Mouse (Mus musculus) hindbrain, embryonic 11.5 days (tissue): Measurements from ENCODE around the gene Robo2. TPM values are rescaled to one million over a fixed set of nuclear protein-coding genes. Genes with fewer than 3 reads are reported as not detected.
A peak's percentile ranks its signal among the peaks of the same experiment; 100 is the strongest.

ENCODE experiments used
- ATAC-seq: fragments of 200-750 bp; cut with Nextera tagmentation; 2 replicates; pipeline ENCODE4 v1.8.0; 2017; ENCODE audit warnings: mild to moderate bottlenecking, moderate TSS enrichment, moderate library complexity; ENCODE audit not compliant: low FRiP score
- DNase-seq: peaks from one replicate; pipeline ENCODE4 v3.0.0-alpha.2; 2015; ENCODE audit warnings: low spot score
- H3K27ac ChIP-seq: fragments of 300-500 bp; sonication (generic); 2 replicates; pipeline ENCODE4 v1.5.1; 2014; ENCODE audit warnings: mild to moderate bottlenecking, low read depth, low read length
- H3K27me3 ChIP-seq: fragments of 300-500 bp; sonication (generic); 2 replicates; pipeline ENCODE4 v1.6.1; 2014; ENCODE audit warnings: mild to moderate bottlenecking, low read length, moderate library complexity, mixed read lengths; ENCODE audit not compliant: control insufficient read depth, insufficient read depth
- H3K36me3 ChIP-seq: fragments of 300-500 bp; sonication (generic); 2 replicates; pipeline ENCODE4 v1.6.1; 2014; ENCODE audit warnings: mild to moderate bottlenecking, low read length, moderate library complexity, mixed read lengths; ENCODE audit not compliant: control insufficient read depth, insufficient read depth
- H3K4me1 ChIP-seq: fragments of 300-500 bp; sonication (generic); replicated peaks from 2 replicates; pipeline ENCODE4 v1.6.1; 2014; ENCODE audit warnings: low read length, mixed read lengths; ENCODE audit not compliant: control insufficient read depth, insufficient read depth
- H3K4me2 ChIP-seq: fragments of 300-500 bp; sonication (generic); replicated peaks from 2 replicates; pipeline ENCODE4 v1.6.1; 2014; ENCODE audit warnings: mild to moderate bottlenecking, low read depth, low read length
- H3K4me3 ChIP-seq: fragments of 300-500 bp; sonication (generic); 2 replicates; pipeline ENCODE4 v1.5.1; 2014; ENCODE audit warnings: low read depth, low read length
- H3K9ac ChIP-seq: fragments of 300-500 bp; sonication (generic); 2 replicates; pipeline ENCODE4 v1.6.1; 2014; ENCODE audit warnings: low read depth, low read length
- H3K9me3 ChIP-seq: fragments of 300-500 bp; sonication (generic); 2 replicates; pipeline ENCODE4 v1.6.1; 2016; ENCODE audit warnings: low read length; ENCODE audit not compliant: control insufficient read depth
- WGBS: fragments of 180-500 bp; shearing (Covaris S2); extraction: QIAGEN DNeasy Blood & Tissue Kit; methylation state at CpG from one replicate; pipeline ENCODE4 v1.1.7; 2014; 5-methylcytosine and 5-hydroxymethylcytosine counted together
- polyA plus RNA-seq: library from polyadenylated mRNA; unstranded; fragments of >200 nt; fragmentation: Nextera tagmentation; extraction: Ambion mirVana; gene quantifications from 2 replicates; pipeline ENCODE4 v1.2.1, GENCODE M21; 2014

Robo2 gene
- polyA plus RNA-seq, 1 experiment from 2014 or later = 37.5 TPM

- Histone ChIP-seq H3K4me1 (no peaks in the 10 kb centered on the region), H3K4me2 (no peak overlapping the region), H3K27me3 (no peaks in the 10 kb centered on the region), H3K9me3 (no peaks in the 10 kb centered on the region), H3K4me3 (no peak overlapping the region), H3K36me3 (no peaks in the 10 kb centered on the region), H3K27ac (no peak overlapping the region), H3K9ac (no peak overlapping the region)
- 39% methylated on average over 1 of the region's 1 CpGs for WGBS
- peak; percentile 47; the same call in 1 of the 2 replicates for ATAC-seq
- peak; percentile 22 for DNase-seq
Observed at GRCm38 (mm10) chr16:74216879-74217415, 194.7 kb downstream of the Robo2 start.

DNA sequence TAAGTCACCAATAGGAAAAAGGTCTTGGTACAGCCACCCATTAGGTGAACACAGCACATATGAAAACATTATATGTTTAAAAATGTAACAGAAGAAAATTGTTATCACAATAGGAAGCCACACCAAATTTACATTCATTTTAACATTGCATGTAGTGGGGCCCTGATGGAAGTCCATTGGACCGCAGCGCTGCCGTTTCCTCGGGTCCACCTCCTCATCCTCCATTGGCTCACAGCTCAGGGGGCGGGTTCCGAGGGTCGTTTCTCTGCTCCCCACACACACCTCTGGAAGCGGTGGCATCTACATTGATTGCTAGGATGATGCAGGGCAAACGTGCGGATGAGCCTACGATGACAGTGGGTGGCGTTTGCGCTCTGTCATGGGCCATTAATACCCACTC is 195.8 kb downstream of the Robo2 start:
- H3K27me3 ChIP-seq = no peaks in the 10 kb centered on the region
- no peak overlapping the region for H3K4me2 ChIP-seq
- H3K9ac ChIP-seq = no peak overlapping the region
- H3K4me1 ChIP-seq = no peaks in the 10 kb centered on the region
- no peak overlapping the region for H3K4me3 ChIP-seq
- DNase-seq (no peak), ATAC-seq (no peak)
- no peaks in the 10 kb centered on the region for H3K36me3 ChIP-seq
- no peak overlapping the region for H3K27ac ChIP-seq
- no peaks in the 10 kb centered on the region for H3K9me3 ChIP-seq
- WGBS = 89% methylated on average over 13 of the region's 13 CpGs

DNA sequence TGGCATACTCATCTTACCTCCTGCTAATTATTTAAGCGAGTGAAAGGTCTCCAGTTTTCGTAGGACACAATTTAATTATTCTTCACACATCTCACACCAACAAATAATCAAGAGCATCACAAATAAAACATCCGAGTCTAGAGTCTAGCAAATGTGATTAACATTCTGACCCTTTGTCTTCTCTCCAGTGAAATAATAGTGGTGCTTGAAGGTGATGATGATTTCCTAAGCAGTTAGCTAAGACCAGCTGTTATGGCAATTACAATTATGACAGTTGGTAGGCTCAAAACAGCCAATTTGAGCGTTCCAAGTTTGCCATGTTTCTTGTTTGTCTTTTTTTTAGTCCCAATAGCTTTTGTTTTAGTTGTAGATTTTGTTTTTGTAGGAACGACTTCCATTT is 210.9 kb downstream of the Robo2 start:
- H3K36me3 ChIP-seq = no peaks in the 10 kb centered on the region
- H3K9ac ChIP-seq = no peak overlapping the region
- whole genome bisulfite sequencing = 83% methylated on average over 5 of the region's 5 CpGs
- DNase-seq (no peak), ATAC-seq (no peak)
- no peak overlapping the region for H3K4me3 ChIP-seq
- H3K27ac ChIP-seq = no peak overlapping the region
- H3K4me1 ChIP-seq = no peaks in the 10 kb centered on the region
- H3K27me3 ChIP-seq = no peaks in the 10 kb centered on the region
- H3K9me3 ChIP-seq = no peaks in the 10 kb centered on the region
- no peak overlapping the region for H3K4me2 ChIP-seq

DNA sequence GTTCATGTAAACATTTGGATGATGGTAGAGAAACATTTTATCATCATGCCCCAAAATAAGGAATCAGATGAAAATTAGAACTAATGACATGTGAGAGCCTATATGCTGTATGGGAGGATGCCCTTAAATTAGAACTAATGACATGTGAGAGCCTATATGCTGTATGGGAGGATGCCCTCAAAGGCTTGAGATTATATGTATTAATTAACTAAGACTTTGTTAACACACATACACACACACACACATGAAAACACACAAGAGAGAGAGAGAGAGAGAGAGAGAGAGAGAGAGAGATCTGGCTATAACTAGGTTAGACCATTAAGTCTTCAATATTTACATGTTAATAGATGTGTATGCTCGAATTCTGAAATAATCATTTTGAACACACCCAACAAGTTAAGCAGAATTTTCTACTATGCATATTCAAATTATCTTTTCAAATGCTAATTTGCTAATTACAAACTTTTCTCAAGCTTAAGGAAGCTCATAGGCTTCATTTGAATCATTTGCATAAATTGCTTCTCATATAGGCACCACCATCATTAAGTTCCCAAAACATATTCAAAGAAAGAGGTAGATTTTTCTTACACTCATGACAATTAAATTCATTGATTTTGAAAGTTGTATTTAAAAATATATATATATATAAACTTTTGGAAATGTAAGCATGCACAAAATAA is 211.5 kb downstream of the Robo2 start:
- 88% methylated on average over 1 of the region's 1 CpGs for WGBS
- Histone ChIP-seq H3K9me3 (no peaks in the 10 kb centered on the region), H3K4me2 (no peak overlapping the region), H3K4me1 (no peaks in the 10 kb centered on the region), H3K4me3 (no peak overlapping the region), H3K27me3 (no peaks in the 10 kb centered on the region), H3K9ac (no peak overlapping the region), H3K36me3 (no peaks in the 10 kb centered on the region), H3K27ac (no peak overlapping the region)
- no peak for ATAC-seq
- DNase-seq = no peak

DNA sequence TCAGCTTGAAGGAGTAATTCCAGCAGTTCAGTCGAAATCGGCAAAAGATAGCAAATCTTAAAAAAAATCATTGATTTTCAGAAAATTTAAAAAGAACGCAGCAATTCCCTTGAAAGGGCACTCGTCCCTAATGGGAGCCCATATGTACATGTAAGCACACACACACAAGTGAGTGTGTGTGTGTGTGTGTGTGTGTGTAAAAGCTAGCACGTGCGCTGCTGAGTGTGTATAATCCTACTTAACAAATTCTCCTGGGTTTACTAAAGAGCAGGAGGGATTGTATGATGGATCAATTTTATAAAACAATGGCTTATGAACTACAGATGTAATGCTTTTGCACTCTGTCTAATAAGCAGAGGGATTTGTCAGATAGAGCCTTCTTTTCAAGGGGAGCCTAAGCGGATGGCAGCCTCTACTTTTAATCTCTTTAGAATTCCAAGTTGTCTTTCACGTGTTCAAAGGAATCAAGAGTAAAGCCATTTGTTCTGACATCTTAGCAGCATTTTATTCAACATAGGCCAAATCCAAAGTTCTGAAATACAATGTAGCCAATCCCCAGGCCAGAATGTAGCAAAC is 218.6 kb downstream of the Robo2 start:
- H3K36me3 ChIP-seq = no peaks in the 10 kb centered on the region
- DNase-seq (no peak), ATAC-seq (no peak)
- H3K27ac ChIP-seq = no peak overlapping the region
- no peak overlapping the region for H3K9ac ChIP-seq
- H3K4me3 ChIP-seq = no peak overlapping the region
- H3K27me3 ChIP-seq = no peaks in the 10 kb centered on the region
- H3K4me2 ChIP-seq = no peak overlapping the region
- no peaks in the 10 kb centered on the region for H3K9me3 ChIP-seq
- H3K4me1 ChIP-seq = no peaks in the 10 kb centered on the region
- WGBS = 82% methylated on average over 8 of the region's 8 CpGs

DNA sequence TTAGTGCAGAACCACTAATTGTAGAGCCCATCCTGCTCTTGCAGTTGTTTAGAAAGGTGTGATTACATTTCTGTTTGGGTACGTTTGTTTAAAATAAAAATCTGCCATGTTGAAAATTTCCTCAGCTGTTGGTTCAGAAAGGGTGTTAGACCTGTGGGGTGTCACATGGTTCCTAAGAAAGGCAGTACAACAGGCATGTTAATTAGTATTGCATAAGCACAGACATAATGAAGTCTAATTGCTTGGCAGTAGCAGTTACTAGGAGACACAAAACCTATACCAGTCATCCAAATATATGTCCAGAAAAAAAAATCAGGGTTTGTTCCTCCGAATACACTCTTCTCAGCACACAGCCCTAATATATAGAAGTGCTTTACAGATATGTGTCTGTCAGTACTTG is 220.0 kb downstream of the Robo2 start:
- ATAC-seq (no peak), DNase-seq (no peak)
- H3K4me1 ChIP-seq = no peaks in the 10 kb centered on the region
- H3K9me3 ChIP-seq = no peaks in the 10 kb centered on the region
- WGBS = 88% methylated on average over 2 of the region's 2 CpGs
- H3K4me2 ChIP-seq = no peak overlapping the region
- H3K36me3 ChIP-seq = no peaks in the 10 kb centered on the region
- H3K27ac ChIP-seq = no peak overlapping the region
- no peak overlapping the region for H3K4me3 ChIP-seq
- H3K9ac ChIP-seq = no peak overlapping the region
- no peaks in the 10 kb centered on the region for H3K27me3 ChIP-seq

DNA sequence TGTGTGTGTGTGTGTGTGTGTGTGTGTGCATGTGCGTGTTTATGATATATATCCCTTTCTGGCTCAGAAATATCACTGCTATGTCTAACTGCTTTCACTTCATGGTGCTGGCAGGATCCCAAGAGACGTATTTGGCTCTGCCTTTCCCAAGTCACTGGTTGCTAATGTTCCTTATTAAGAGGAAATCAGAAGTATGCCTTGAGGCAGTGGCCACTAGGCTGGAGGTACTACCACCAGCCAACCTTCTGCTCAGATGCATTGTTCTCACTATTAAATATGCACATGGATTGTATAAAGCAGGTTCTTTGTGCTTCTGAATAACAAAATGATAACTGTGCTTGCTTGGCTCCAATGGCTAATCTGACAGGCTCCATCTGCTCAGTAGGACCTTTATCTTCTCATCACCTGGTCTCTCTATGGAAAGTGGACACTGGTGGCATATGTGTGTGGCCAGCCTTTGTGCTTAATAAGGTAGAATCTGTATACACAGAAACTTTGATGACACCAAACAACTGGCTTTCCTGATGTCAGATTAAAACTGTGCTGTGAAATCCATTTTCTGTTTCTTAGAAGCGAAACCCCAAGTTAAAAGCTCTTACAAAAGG is 229.0 kb downstream of the Robo2 start:
- no peaks in the 10 kb centered on the region for H3K4me1 ChIP-seq
- H3K27me3 ChIP-seq = no peaks in the 10 kb centered on the region
- no peaks in the 10 kb centered on the region for H3K9me3 ChIP-seq
- H3K4me2 ChIP-seq = no peak overlapping the region
- DNase-seq = no peak
- H3K36me3 ChIP-seq = no peaks in the 10 kb centered on the region
- ATAC-seq = peak; percentile 40; the same call in 1 of the 2 replicates
- 81% methylated on average over 3 of the region's 3 CpGs for WGBS
- H3K4me3 ChIP-seq = no peak overlapping the region
- H3K27ac ChIP-seq = no peak overlapping the region
- no peak overlapping the region for H3K9ac ChIP-seq

DNA sequence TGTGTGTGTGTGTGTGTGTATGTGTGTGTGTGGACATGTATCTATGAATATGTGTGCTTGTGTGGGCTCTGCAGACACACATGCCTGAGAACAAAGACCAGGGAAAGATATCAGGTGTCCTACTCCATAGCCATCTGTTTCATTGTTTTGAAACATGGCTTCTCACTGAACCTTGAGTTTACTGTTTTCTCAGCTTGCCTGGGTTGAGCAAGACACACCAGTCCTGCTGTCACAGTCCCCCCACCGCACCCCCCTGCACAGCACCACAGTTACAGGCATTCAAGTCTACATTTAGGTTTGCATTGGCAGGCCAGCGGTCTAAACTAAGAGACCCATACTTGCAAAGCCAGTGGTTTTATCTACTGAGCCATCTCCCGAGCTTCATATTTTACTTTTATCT is 239.0 kb downstream of the Robo2 start:
- Histone ChIP-seq H3K4me3 (no peak overlapping the region), H3K9ac (no peak overlapping the region), H3K36me3 (no peaks in the 10 kb centered on the region), H3K4me1 (no peaks in the 10 kb centered on the region), H3K27me3 (no peaks in the 10 kb centered on the region), H3K27ac (no peak overlapping the region), H3K9me3 (no peaks in the 10 kb centered on the region), H3K4me2 (no peak overlapping the region)
- ATAC-seq (no peak), DNase-seq (no peak)
- WGBS = 80% methylated on average over 3 of the region's 3 CpGs

GRCm38 (mm10) chr16:74169642-74170041 is 242.0 kb downstream of the Robo2 start:
- Histone ChIP-seq H3K4me1 (no peaks in the 10 kb centered on the region), H3K4me2 (no peak overlapping the region), H3K9me3 (no peaks in the 10 kb centered on the region), H3K36me3 (no peaks in the 10 kb centered on the region), H3K27ac (no peak overlapping the region), H3K9ac (no peak overlapping the region), H3K4me3 (no peak overlapping the region), H3K27me3 (no peaks in the 10 kb centered on the region)
- no peak for DNase-seq
- no peak for ATAC-seq
- 92% methylated on average over 4 of the region's 4 CpGs for WGBS
